Mouse (Mus musculus): ENCODE measurements around the gene Itsn1.

DNA sequence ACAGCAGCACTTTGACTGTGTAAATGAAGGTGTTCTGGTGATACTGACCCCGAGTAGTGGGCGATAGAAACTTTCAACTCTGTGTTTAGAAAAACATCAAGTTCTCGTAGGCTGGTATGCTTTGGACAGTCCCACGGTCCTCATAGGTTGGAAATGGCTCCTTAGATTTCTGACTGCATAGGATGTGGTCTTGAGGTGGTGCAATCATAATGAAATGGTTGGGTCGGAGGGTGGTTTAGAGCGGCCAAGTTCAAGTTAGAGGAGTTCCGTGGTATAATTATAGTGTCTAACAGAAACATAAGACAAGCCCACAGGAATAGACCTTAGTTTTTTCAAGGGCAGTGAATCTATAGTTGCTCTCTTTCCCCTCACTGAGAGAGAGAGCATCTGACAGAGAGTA lies 129.6 kb downstream of the Itsn1 start:
- TF ChIP-seq CTCF (IDR thresholded peaks at IDR 0.05; ENCODE audit: borderline replicate concordance, insufficient read depth, low read depth, low read length), result no peak
- TF ChIP-seq POLR2A (IDR thresholded peaks at IDR 0.05; ENCODE audit: borderline replicate concordance, insufficient read depth, low read length), result no peak

All from cerebellum, adult 2 months (tissue).